18 mouse cellular contexts compared by ENCODE assay signal in the genomic region with DNA sequence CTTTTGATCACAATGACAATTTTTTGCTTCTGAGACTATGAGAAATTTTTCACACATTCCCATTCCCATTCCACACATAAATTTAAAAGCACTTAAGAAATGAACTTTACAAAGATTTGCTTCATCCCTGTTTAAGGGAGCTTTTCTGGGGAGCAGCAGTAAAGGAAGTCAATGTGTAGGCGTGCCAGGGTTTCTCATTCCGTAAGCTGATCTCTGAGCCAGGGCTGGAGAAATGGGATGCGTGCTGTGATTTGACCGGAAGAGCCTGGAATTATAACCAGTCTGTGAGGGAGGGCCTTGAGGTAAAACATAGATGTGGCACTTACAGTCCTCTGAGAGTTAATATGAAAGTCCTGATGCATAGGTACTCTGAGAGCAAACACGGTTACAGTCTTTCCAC.
"Had no signal": no experiment of that assay in that cellular context is flagged by ENCODE, and none has a peak within 500 bp of the region (broad histone marks: within the 10 kb centered on the region; RNA-seq: fewer than 3 reads in every experiment).

No protein-coding gene starts in this region.

- H3K4me2 ChIP-seq: limb, embryonic 12.5 days; limb, embryonic 15.5 days; liver, embryonic 12.5 days; liver, embryonic 15.5 days; lung, embryonic 15.5 days; midbrain, embryonic 11.5 days; neural tube, embryonic 12.5 days; neural tube, embryonic 15.5 days had no signal

- ATAC-seq: liver, embryonic 12.5 days had no signal

- H3K4me1 ChIP-seq: limb, embryonic 12.5 days; limb, embryonic 15.5 days; liver, embryonic 12.5 days; liver, embryonic 15.5 days; lung, embryonic 15.5 days; neural tube, embryonic 12.5 days; neural tube, embryonic 15.5 days had no signal

- H3K27ac ChIP-seq: limb, embryonic 12.5 days; limb, embryonic 15.5 days; liver, embryonic 12.5 days; liver, embryonic 15.5 days; lung, embryonic 15.5 days; neural tube, embryonic 12.5 days; neural tube, embryonic 15.5 days had no signal

- DNase-seq: kidney, adult 9 months; kidney, postnatal 10 days; left cerebral cortex, postnatal 4 days; lung, adult 18-20 months; lung, postnatal 10 days; lung, postnatal 36 days; midbrain, embryonic 14.5 days; right cerebral cortex, postnatal 25 days; thymus, adult 18-20 months; thymus, postnatal 36 days had no signal

- H3K9me3 ChIP-seq: limb, embryonic 12.5 days; limb, embryonic 15.5 days; liver, embryonic 12.5 days; liver, embryonic 15.5 days; lung, embryonic 15.5 days; neural tube, embryonic 12.5 days; neural tube, embryonic 15.5 days had no signal

- H3K9ac ChIP-seq: limb, embryonic 12.5 days; limb, embryonic 15.5 days; liver, embryonic 12.5 days; liver, embryonic 15.5 days; lung, embryonic 15.5 days; neural tube, embryonic 12.5 days; neural tube, embryonic 15.5 days had no signal

- H3K4me3 ChIP-seq: limb, embryonic 12.5 days; limb, embryonic 15.5 days; liver, embryonic 12.5 days; liver, embryonic 15.5 days; lung, embryonic 15.5 days; neural tube, embryonic 12.5 days; neural tube, embryonic 15.5 days had no signal

- H3K27me3 ChIP-seq: limb, embryonic 12.5 days; limb, embryonic 15.5 days; liver, embryonic 12.5 days; liver, embryonic 15.5 days; lung, embryonic 15.5 days; neural tube, embryonic 12.5 days; neural tube, embryonic 15.5 days had no signal

- H3K36me3 ChIP-seq: limb, embryonic 12.5 days; limb, embryonic 15.5 days; liver, embryonic 12.5 days; liver, embryonic 15.5 days; lung, embryonic 15.5 days; neural tube, embryonic 12.5 days had no signal
